Mouse (Mus musculus) midbrain, embryonic 16.5 days (tissue): ENCODE results near the gene Trpt1. TPM values are rescaled to one million over a fixed set of nuclear protein-coding genes. Genes with fewer than 3 reads are reported as not detected.

ENCODE experiments used
- ATAC-seq: fragments of 200-750 bp; cut with Nextera tagmentation; 2 replicates; pipeline ENCODE4 v1.8.0; 2017; ENCODE audit warnings: moderate TSS enrichment
- H3K27ac ChIP-seq: fragments of 300-500 bp; sonication (generic); 2 replicates; pipeline ENCODE4 v1.5.1; 2014; ENCODE audit warnings: mild to moderate bottlenecking, low read length, mixed read lengths
- H3K27me3 ChIP-seq: fragments of 300-500 bp; sonication (generic); 2 replicates; pipeline ENCODE4 v1.6.1; 2014; ENCODE audit warnings: low read depth, low read length, mixed read lengths; ENCODE audit not compliant: control insufficient read depth, insufficient read depth
- H3K36me3 ChIP-seq: fragments of 300-500 bp; sonication (generic); 2 replicates; pipeline ENCODE4 v1.6.1; 2014; ENCODE audit warnings: mild to moderate bottlenecking, low read length, moderate library complexity, mixed read lengths; ENCODE audit not compliant: control insufficient read depth, insufficient read depth
- H3K4me1 ChIP-seq: fragments of 300-500 bp; sonication (generic); 2 replicates; pipeline ENCODE4 v1.6.1; 2014; ENCODE audit warnings: mild to moderate bottlenecking, low read length, mixed read lengths; ENCODE audit not compliant: control insufficient read depth, insufficient read depth
- H3K4me2 ChIP-seq: fragments of 300-500 bp; sonication (generic); 2 replicates; pipeline ENCODE4 v1.6.1; 2014; ENCODE audit warnings: mild to moderate bottlenecking, low read length, mixed read lengths
- H3K4me3 ChIP-seq: fragments of 300-500 bp; sonication (generic); 2 replicates; pipeline ENCODE4 v1.5.1; 2014; ENCODE audit warnings: low read depth, mild to moderate bottlenecking, low read length, moderate library complexity, mixed read lengths
- H3K9ac ChIP-seq: fragments of 300-500 bp; sonication (generic); 2 replicates; pipeline ENCODE4 v1.6.1; 2014; ENCODE audit warnings: low read depth, low read length, mixed read lengths
- H3K9me3 ChIP-seq: fragments of 300-500 bp; sonication (generic); replicated peaks from 2 replicates; pipeline ENCODE4 v1.6.1; 2014; ENCODE audit warnings: mild to moderate bottlenecking, low read length, mixed read lengths; ENCODE audit not compliant: control insufficient read depth, poor library complexity, severe bottlenecking
- WGBS: fragments of 180-500 bp; shearing (Covaris S2); extraction: QIAGEN DNeasy Blood & Tissue Kit; methylation state at CpG from one replicate; pipeline ENCODE4 v1.1.7; 2014; 5-methylcytosine and 5-hydroxymethylcytosine counted together
- polyA plus RNA-seq: library from polyadenylated mRNA; unstranded; fragments of >200 nt; fragmentation: Nextera tagmentation; extraction: Ambion mirVana; gene quantifications from 2 replicates; pipeline ENCODE4 v1.2.1, GENCODE M21; 2015

Gene Trpt1
- 17.2 and 17.3 TPM in 2 replicates for polyA plus RNA-seq

GRCm38 (mm10) chr19:6996006-6996405 lies at the start of gene Trpt1, which contains the start of gene Nudt22:
Gene Trpt1 (plus strand): TSS chr19:6996131.
Gene Nudt22 (minus strand): TSS chr19:6996117.
- Histone ChIP-seq H3K9ac (peak within 1 kb of the TSS; percentile 58), H3K27me3 (no peaks in the 10 kb centered on the region), H3K4me3 (peak within 1 kb of the TSS; percentile 45), H3K4me2 (peak within 1 kb of the TSS; percentile 71), H3K4me1 (peaks cover 37% of the 10 kb centered on the region), H3K36me3 (peaks cover 10% of the 10 kb centered on the region), H3K27ac (peak within 1 kb of the TSS; percentile 9), H3K9me3 (no peaks in the 10 kb centered on the region; the same call in 1 of the 2 replicates)
- under 1% methylated on average over 24 of the region's 24 CpGs for WGBS
- peak; percentile 68 for ATAC-seq

GRCm38 (mm10) chr19:6947742-6948141 lies 48.2 kb upstream of the Trpt1 start:
- H3K9ac ChIP-seq, result no peak overlapping the region
- 55% methylated on average over 4 of the region's 4 CpGs for WGBS
- H3K9me3 ChIP-seq, result no peaks in the 10 kb centered on the region
- H3K36me3 ChIP-seq, result no peaks in the 10 kb centered on the region
- no peak overlapping the region for H3K4me3 ChIP-seq
- H3K27ac ChIP-seq, result no peak overlapping the region
- no peaks in the 10 kb centered on the region for H3K27me3 ChIP-seq
- no peak overlapping the region for H3K4me2 ChIP-seq
- ATAC-seq, result no peak
- H3K4me1 ChIP-seq, result peaks cover 18% of the 10 kb centered on the region

GRCm38 (mm10) chr19:6948186-6948585 lies 47.7 kb upstream of the Trpt1 start:
- H3K27me3 ChIP-seq, result no peaks in the 10 kb centered on the region
- 94% methylated on average over 4 of the region's 4 CpGs for WGBS
- H3K9me3 ChIP-seq, result no peaks in the 10 kb centered on the region
- H3K4me3 ChIP-seq, result no peak overlapping the region
- H3K27ac ChIP-seq, result no peak overlapping the region
- H3K9ac ChIP-seq, result no peak overlapping the region
- no peak for ATAC-seq
- H3K4me1 ChIP-seq, result peaks cover 17% of the 10 kb centered on the region
- H3K36me3 ChIP-seq, result no peaks in the 10 kb centered on the region
- H3K4me2 ChIP-seq, result no peak overlapping the region

- no peak overlapping the region for H3K27ac ChIP-seq
- ATAC-seq, result no peak
- 85% methylated on average over 5 of the region's 5 CpGs for WGBS
- H3K9me3 ChIP-seq, result no peaks in the 10 kb centered on the region
- no peaks in the 10 kb centered on the region for H3K27me3 ChIP-seq
- no peak overlapping the region; the same call in 1 of the 2 replicates for H3K9ac ChIP-seq
- H3K4me2 ChIP-seq, result no peak overlapping the region
- H3K36me3 ChIP-seq, result no peaks in the 10 kb centered on the region
- peaks cover 17% of the 10 kb centered on the region for H3K4me1 ChIP-seq
- no peak overlapping the region for H3K4me3 ChIP-seq
Measured at GRCm38 (mm10) chr19:6949532-6949931, 46.4 kb upstream of the Trpt1 start.

GRCm38 (mm10) chr19:6949951-6950350 lies 46.0 kb upstream of the Trpt1 start:
- Histone ChIP-seq H3K27ac (peak overlapping the region; percentile 93), H3K9me3 (no peaks in the 10 kb centered on the region), H3K4me1 (peaks cover 17% of the 10 kb centered on the region), H3K4me3 (peak overlapping the region; percentile 61), H3K4me2 (peak overlapping the region; percentile 82), H3K9ac (peak overlapping the region; percentile 70), H3K36me3 (no peaks in the 10 kb centered on the region), H3K27me3 (no peaks in the 10 kb centered on the region)
- no peak for ATAC-seq
- 41% methylated on average over 5 of the region's 5 CpGs for WGBS

- peak overlapping the region; percentile 93 for H3K27ac ChIP-seq
- H3K9me3 ChIP-seq, result no peaks in the 10 kb centered on the region
- peaks cover 17% of the 10 kb centered on the region for H3K4me1 ChIP-seq
- no peaks in the 10 kb centered on the region for H3K36me3 ChIP-seq
- ATAC-seq, result peak; percentile 69
- peak overlapping the region; percentile 70 for H3K9ac ChIP-seq
- peak overlapping the region; percentile 82 for H3K4me2 ChIP-seq
- no peaks in the 10 kb centered on the region for H3K27me3 ChIP-seq
- under 1% methylated on average over 28 of the region's 28 CpGs for WGBS
- H3K4me3 ChIP-seq, result peak overlapping the region; percentile 61
Measured at GRCm38 (mm10) chr19:6950613-6951153, 45.2 kb upstream of the Trpt1 start.

GRCm38 (mm10) chr19:6951381-6951968 lies 44.5 kb upstream of the Trpt1 start:
- no peaks in the 10 kb centered on the region for H3K36me3 ChIP-seq

GRCm38 (mm10) chr19:6951994-6952711 lies 43.8 kb upstream of the Trpt1 start:
- Histone ChIP-seq H3K4me2 (peak overlapping the region; percentile 82), H3K4me1 (peaks cover 17% of the 10 kb centered on the region), H3K9ac (peak overlapping the region; percentile 70), H3K4me3 (peak overlapping the region; percentile 61), H3K27ac (peak overlapping the region; percentile 93), H3K36me3 (no peaks in the 10 kb centered on the region), H3K27me3 (no peaks in the 10 kb centered on the region), H3K9me3 (no peaks in the 10 kb centered on the region)
- peak; percentile 33 for ATAC-seq
- 3% methylated on average over 31 of the region's 31 CpGs for WGBS

More at GRCm38 (mm10) chr19:6951381-6951968, 44.5 kb upstream of the Trpt1 start:
- Histone ChIP-seq H3K4me1 (peaks cover 17% of the 10 kb centered on the region), H3K27me3 (no peaks in the 10 kb centered on the region), H3K9me3 (no peaks in the 10 kb centered on the region), H3K4me2 (peak overlapping the region; percentile 82), H3K4me3 (peak overlapping the region; percentile 61), H3K9ac (peak overlapping the region; percentile 70), H3K27ac (peak overlapping the region; percentile 93)
- ATAC-seq, result peak; percentile 84
- WGBS, result under 1% methylated on average over 35 of the region's 35 CpGs

- no peak for ATAC-seq
- H3K9ac ChIP-seq, result peak overlapping the region; percentile 70
- peak overlapping the region; percentile 61 for H3K4me3 ChIP-seq
- H3K27ac ChIP-seq, result peak overlapping the region; percentile 93
- no peaks in the 10 kb centered on the region for H3K9me3 ChIP-seq
- peaks cover 17% of the 10 kb centered on the region for H3K4me1 ChIP-seq
- H3K4me2 ChIP-seq, result peak overlapping the region; percentile 82
- 19% methylated on average over 3 of the region's 3 CpGs for WGBS
- no peaks in the 10 kb centered on the region for H3K36me3 ChIP-seq
- no peaks in the 10 kb centered on the region for H3K27me3 ChIP-seq
Measured at GRCm38 (mm10) chr19:6952712-6953037, 43.3 kb upstream of the Trpt1 start.
